Mouse (Mus musculus) intestine, embryonic 15.5 days (tissue): ENCODE data around the gene Igfbpl1. TPM values are rescaled to one million over a fixed set of nuclear protein-coding genes. Genes with fewer than 3 reads are reported as not detected.
A peak's percentile ranks its signal among the peaks of the same experiment; 100 is the strongest.

Source experiments
- ATAC-seq: fragments of 200-750 bp; cut with Nextera tagmentation; 2 replicates; pipeline ENCODE4 v1.8.0; 2017; ENCODE audit warnings: moderate TSS enrichment, moderate library complexity
- H3K27ac ChIP-seq: fragments of 300-500 bp; sonication (generic); 2 replicates; pipeline ENCODE4 v1.5.1; 2015; ENCODE audit warnings: mild to moderate bottlenecking, inconsistent platforms
- H3K27me3 ChIP-seq: fragments of 300-500 bp; sonication (generic); replicated peaks from 2 replicates; pipeline ENCODE4 v1.6.1; 2015; ENCODE audit warnings: inconsistent platforms
- H3K36me3 ChIP-seq: fragments of 300-500 bp; sonication (generic); 2 replicates; pipeline ENCODE4 v1.6.1; 2015; ENCODE audit warnings: inconsistent platforms
- H3K4me1 ChIP-seq: fragments of 300-500 bp; sonication (generic); replicated peaks from 2 replicates; pipeline ENCODE4 v1.6.1; 2015; ENCODE audit warnings: inconsistent platforms
- H3K4me2 ChIP-seq: fragments of 300-500 bp; sonication (generic); replicated peaks from 2 replicates; pipeline ENCODE4 v1.6.1; 2015; ENCODE audit warnings: mild to moderate bottlenecking, inconsistent platforms
- H3K4me3 ChIP-seq: fragments of 300-500 bp; sonication (generic); replicated peaks from 2 replicates; pipeline ENCODE4 v1.5.1; 2015; ENCODE audit warnings: inconsistent platforms
- H3K9ac ChIP-seq: fragments of 300-500 bp; sonication (generic); 2 replicates; pipeline ENCODE4 v1.6.1; 2015; ENCODE audit warnings: inconsistent platforms
- H3K9me3 ChIP-seq: fragments of 300-500 bp; sonication (generic); 2 replicates; pipeline ENCODE4 v1.6.1; 2016; ENCODE audit warnings: inconsistent platforms
- WGBS: fragments of 180-500 bp; shearing (Covaris S2); methylation state at CpG from one replicate; pipeline ENCODE4 v1.1.7; 2015; 5-methylcytosine and 5-hydroxymethylcytosine counted together
- polyA plus RNA-seq: library from polyadenylated mRNA; unstranded; fragments of >200 nt; fragmentation: Nextera tagmentation; extraction: Ambion mirVana; gene quantifications from 2 replicates; pipeline ENCODE4 v1.2.1, GENCODE M21; 2015

The Igfbpl1 gene
- polyA plus RNA-seq, 1 experiment from 2014 or later: 0.53 TPM

GRCm38 (mm10) chr4:45786674-45787073, 40.0 kb downstream of the Igfbpl1 start:
- H3K27me3 ChIP-seq: no peaks in the 10 kb centered on the region
- 51% methylated on average over 4 of the region's 4 CpGs for WGBS
- H3K36me3 ChIP-seq: no peaks in the 10 kb centered on the region
- H3K27ac ChIP-seq: no peak overlapping the region
- H3K4me1 ChIP-seq: peaks cover 25% of the 10 kb centered on the region
- no peak overlapping the region for H3K4me3 ChIP-seq
- H3K9me3 ChIP-seq: no peaks in the 10 kb centered on the region
- ATAC-seq: no peak
- no peak overlapping the region for H3K9ac ChIP-seq
- no peak overlapping the region for H3K4me2 ChIP-seq

GRCm38 (mm10) chr4:45785959-45786358, 40.8 kb downstream of the Igfbpl1 start:
- Histone ChIP-seq H3K27me3 (no peaks in the 10 kb centered on the region), H3K4me3 (no peak overlapping the region), H3K4me2 (no peak overlapping the region), H3K27ac (no peak overlapping the region), H3K9ac (no peak overlapping the region), H3K4me1 (peaks cover 25% of the 10 kb centered on the region), H3K36me3 (no peaks in the 10 kb centered on the region), H3K9me3 (no peaks in the 10 kb centered on the region)
- no peak for ATAC-seq
- WGBS: 27% methylated on average over 2 of the region's 2 CpGs

GRCm38 (mm10) chr4:45783671-45784070, 43.1 kb downstream of the Igfbpl1 start:
- H3K27me3 ChIP-seq: no peaks in the 10 kb centered on the region
- no peak overlapping the region for H3K4me3 ChIP-seq
- ATAC-seq: no peak
- H3K27ac ChIP-seq: no peak overlapping the region
- 71% methylated on average over 1 of the region's 1 CpGs for WGBS
- H3K4me2 ChIP-seq: no peak overlapping the region
- H3K9me3 ChIP-seq: no peaks in the 10 kb centered on the region
- no peak overlapping the region for H3K9ac ChIP-seq
- H3K36me3 ChIP-seq: no peaks in the 10 kb centered on the region
- H3K4me1 ChIP-seq: peaks cover 18% of the 10 kb centered on the region

- Histone ChIP-seq H3K4me1 (peaks cover 38% of the 10 kb centered on the region), H3K27me3 (no peaks in the 10 kb centered on the region), H3K27ac (no peak overlapping the region), H3K36me3 (no peaks in the 10 kb centered on the region), H3K4me2 (no peak overlapping the region), H3K9me3 (no peaks in the 10 kb centered on the region), H3K4me3 (no peak overlapping the region), H3K9ac (no peak overlapping the region)
- 0 out of 2 replicates have a peak, but pooled peaks have one; percentile 31 for ATAC-seq
- 4% methylated on average over 5 of the region's 5 CpGs for WGBS
Observed at GRCm38 (mm10) chr4:45771619-45772018, 55.1 kb downstream of the Igfbpl1 start.

GRCm38 (mm10) chr4:45771173-45771572, 55.5 kb downstream of the Igfbpl1 start:
- H3K27me3 ChIP-seq: no peaks in the 10 kb centered on the region
- peaks cover 43% of the 10 kb centered on the region for H3K4me1 ChIP-seq
- 40% methylated on average over 8 of the region's 8 CpGs for WGBS
- H3K9me3 ChIP-seq: no peaks in the 10 kb centered on the region
- H3K36me3 ChIP-seq: no peaks in the 10 kb centered on the region
- H3K27ac ChIP-seq: no peak overlapping the region
- no peak overlapping the region for H3K4me2 ChIP-seq
- no peak overlapping the region for H3K4me3 ChIP-seq
- no peak overlapping the region for H3K9ac ChIP-seq
- no peak for ATAC-seq

GRCm38 (mm10) chr4:45770638-45771033, 56.1 kb downstream of the Igfbpl1 start:
- 50% methylated on average over 4 of the region's 4 CpGs for WGBS
- no peaks in the 10 kb centered on the region for H3K36me3 ChIP-seq
- ATAC-seq: no peak

GRCm38 (mm10) chr4:45769791-45770637, 56.7 kb downstream of the Igfbpl1 start:
- Histone ChIP-seq H3K27ac (no peak overlapping the region), H3K4me3 (no peak overlapping the region), H3K4me2 (no peak overlapping the region), H3K27me3 (no peaks in the 10 kb centered on the region), H3K9ac (no peak overlapping the region), H3K9me3 (no peaks in the 10 kb centered on the region), H3K36me3 (no peaks in the 10 kb centered on the region), H3K4me1 (peaks cover 51% of the 10 kb centered on the region)
- no peak for ATAC-seq
- 50% methylated on average over 10 of the region's 10 CpGs for WGBS

More at GRCm38 (mm10) chr4:45770638-45771033, 56.1 kb downstream of the Igfbpl1 start:
- Histone ChIP-seq H3K9me3 (no peaks in the 10 kb centered on the region), H3K27ac (no peak overlapping the region), H3K9ac (no peak overlapping the region), H3K4me1 (peaks cover 45% of the 10 kb centered on the region), H3K4me3 (no peak overlapping the region), H3K27me3 (no peaks in the 10 kb centered on the region), H3K4me2 (no peak overlapping the region)

- Histone ChIP-seq H3K4me3 (no peak overlapping the region), H3K27me3 (no peaks in the 10 kb centered on the region), H3K9ac (no peak overlapping the region), H3K36me3 (no peaks in the 10 kb centered on the region), H3K4me2 (no peak overlapping the region), H3K27ac (no peak overlapping the region), H3K4me1 (peaks cover 57% of the 10 kb centered on the region), H3K9me3 (no peaks in the 10 kb centered on the region)
- 62% methylated on average over 10 of the region's 10 CpGs for WGBS
- no peak for ATAC-seq
Observed at GRCm38 (mm10) chr4:45769141-45769540, 57.6 kb downstream of the Igfbpl1 start.

GRCm38 (mm10) chr4:45767891-45768558, 58.7 kb downstream of the Igfbpl1 start:
- no peaks in the 10 kb centered on the region for H3K9me3 ChIP-seq
- no peak overlapping the region for H3K4me3 ChIP-seq
- WGBS: 24% methylated on average over 11 of the region's 11 CpGs
- peak; percentile 52 for ATAC-seq
- no peak overlapping the region for H3K9ac ChIP-seq
- H3K4me1 ChIP-seq: peaks cover 68% of the 10 kb centered on the region
- H3K27ac ChIP-seq: 0 out of 2 replicates have a peak overlapping the region, but pooled peaks have one; percentile 8
- H3K27me3 ChIP-seq: no peaks in the 10 kb centered on the region
- no peak overlapping the region for H3K4me2 ChIP-seq
- no peaks in the 10 kb centered on the region for H3K36me3 ChIP-seq

- Histone ChIP-seq H3K9me3 (no peaks in the 10 kb centered on the region), H3K27ac (no peak overlapping the region), H3K36me3 (no peaks in the 10 kb centered on the region), H3K4me3 (no peak overlapping the region), H3K4me2 (no peak overlapping the region), H3K9ac (no peak overlapping the region), H3K27me3 (no peaks in the 10 kb centered on the region), H3K4me1 (peaks cover 67% of the 10 kb centered on the region)
- 83% methylated on average over 7 of the region's 7 CpGs for WGBS
- ATAC-seq: no peak
Observed at GRCm38 (mm10) chr4:45766774-45767173, 59.9 kb downstream of the Igfbpl1 start.

- Histone ChIP-seq H3K9me3 (no peaks in the 10 kb centered on the region), H3K4me3 (no peak overlapping the region), H3K9ac (peak overlapping the region; percentile 27; the same call in 1 of the 2 replicates), H3K4me2 (peak overlapping the region; percentile 38), H3K4me1 (peaks cover 57% of the 10 kb centered on the region), H3K27me3 (no peaks in the 10 kb centered on the region), H3K36me3 (no peaks in the 10 kb centered on the region), H3K27ac (no peak overlapping the region)
- ATAC-seq: no peak
- 12% methylated on average over 13 of the region's 18 CpGs for WGBS
Observed at GRCm38 (mm10) chr4:45765565-45766201, 61.0 kb downstream of the Igfbpl1 start.

GRCm38 (mm10) chr4:45765121-45765564, 61.6 kb downstream of the Igfbpl1 start:
- Histone ChIP-seq H3K27me3 (no peaks in the 10 kb centered on the region), H3K4me2 (peak overlapping the region; percentile 38), H3K4me1 (peaks cover 52% of the 10 kb centered on the region), H3K36me3 (no peaks in the 10 kb centered on the region), H3K27ac (no peak overlapping the region), H3K4me3 (no peak overlapping the region), H3K9ac (0 out of 2 replicates have a peak overlapping the region, but pooled peaks have one; percentile 27), H3K9me3 (no peaks in the 10 kb centered on the region)
- no peak for ATAC-seq
- whole genome bisulfite sequencing: 11% methylated on average over 16 of the region's 16 CpGs
